19 mouse cellular contexts compared by ENCODE assay signal in genomic region chr13:54934873-54935272, GRCm38 (mm10).
"Had no signal": no experiment of that assay in that cellular context is flagged by ENCODE, and none has a peak within 500 bp of the region (broad histone marks: within the 10 kb centered on the region; RNA-seq: fewer than 3 reads in every experiment).

No protein-coding gene starts in this region.

- H3K27me3 ChIP-seq: neural tube, embryonic 15.5 days had no signal

- H3K4me2 ChIP-seq: lung, embryonic 14.5 days; midbrain, embryonic 12.5 days; neural tube, embryonic 13.5 days; neural tube, embryonic 15.5 days had no signal

- DNase-seq: lung, adult 18-20 months; lung, embryonic 14.5 days; lung, postnatal 10 days; lung, postnatal 4 days; midbrain, embryonic 14.5 days; retina, postnatal 1 day; right cerebral cortex, adult 18-20 months; right cerebral cortex, postnatal 25 days; right cerebral cortex, postnatal 4 days; spleen, adult 18-20 months; thymus, adult 18-20 months; thymus, postnatal 14 days; thymus, postnatal 36 days had no signal

- H3K4me3 ChIP-seq: midbrain, embryonic 10.5 days; midbrain, embryonic 12.5 days; myocyte; neural tube, embryonic 13.5 days; neural tube, embryonic 15.5 days had no signal

- H3K36me3 ChIP-seq: midbrain, embryonic 10.5 days; midbrain, embryonic 12.5 days; neural tube, embryonic 13.5 days; neural tube, embryonic 15.5 days had no signal

- H3K27ac ChIP-seq: midbrain, embryonic 10.5 days; midbrain, embryonic 12.5 days; neural tube, embryonic 13.5 days; neural tube, embryonic 15.5 days had no signal

- H3K9me3 ChIP-seq: midbrain, embryonic 10.5 days; midbrain, embryonic 12.5 days; neural tube, embryonic 13.5 days; neural tube, embryonic 15.5 days had no signal

- ATAC-seq: midbrain, embryonic 16.5 days had no signal

- H3K9ac ChIP-seq: lung, embryonic 14.5 days; midbrain, embryonic 12.5 days; neural tube, embryonic 13.5 days; neural tube, embryonic 15.5 days had no signal
